Mouse (Mus musculus) ES-E14 (cell line): ENCODE results near the gene Tmem165. TPM values are rescaled to one million over a fixed set of nuclear protein-coding genes. Genes with fewer than 3 reads are reported as not detected.

Experiments used
- DNase-seq: peaks from one replicate; pipeline ENCODE4 v3.0.0-alpha.2; 2013; ENCODE audit warnings: low read depth, low spot score
- H3K27ac ChIP-seq: 2 replicates; pipeline ENCODE4 v1.5.1; 2012; ENCODE audit warnings: low read depth, mild to moderate bottlenecking, low read length, moderate library complexity, mixed read lengths; ENCODE audit not compliant: poor library complexity, insufficient read depth, severe bottlenecking
- H3K36me3 ChIP-seq: 2 replicates; pipeline ENCODE4 v1.6.1; 2012; ENCODE audit warnings: mild to moderate bottlenecking, low read length, moderate library complexity, mixed read lengths; ENCODE audit not compliant: control insufficient read depth, poor library complexity, insufficient read depth, severe bottlenecking
- H3K4me1 ChIP-seq, 2 experiments: fragments of 150-350 bp in 1 of 2; sonication (generic) in 1 of 2; 2 replicates each; pipeline ENCODE4 v1.6.1; 2012; ENCODE audit warnings: low read length in 2 of 2, mild to moderate bottlenecking in 1 of 2, mixed read lengths in 1 of 2; ENCODE audit not compliant: control insufficient read depth in 2 of 2, insufficient read depth in 2 of 2, poor library complexity in 1 of 2
- H3K4me3 ChIP-seq, 2 experiments: fragments of 150-350 bp in 1 of 2; sonication (generic) in 1 of 2; 2 replicates each; pipeline ENCODE4 v1.5.1; 2012; ENCODE audit warnings: low read length in 2 of 2, low read depth in 1 of 2, mild to moderate bottlenecking in 1 of 2, mixed read lengths in 1 of 2; ENCODE audit not compliant: insufficient read depth in 1 of 2, poor library complexity in 1 of 2, severe bottlenecking in 1 of 2
- H3K9ac ChIP-seq: 2 replicates; pipeline ENCODE4 v1.6.1; 2012; ENCODE audit warnings: low read depth, mild to moderate bottlenecking, low read length, mixed read lengths; ENCODE audit not compliant: poor library complexity, insufficient read depth, severe bottlenecking
- H3K9me3 ChIP-seq: fragments of 150-350 bp; sonication (generic); 2 replicates; pipeline ENCODE4 v1.6.1; 2012; ENCODE audit warnings: low read depth, mild to moderate bottlenecking, low read length; ENCODE audit not compliant: control insufficient read depth, insufficient read depth
- CHD2 ChIP-seq: IDR thresholded peaks from 2 replicates; pipeline ENCODE4 v1.6.1; 2014; ENCODE audit warnings: mild to moderate bottlenecking, low read depth, low read length, inconsistent platforms
- HCFC1 ChIP-seq: IDR thresholded peaks from 2 replicates; pipeline ENCODE4 v1.6.1; 2012; ENCODE audit warnings: low read length, inconsistent platforms, borderline replicate concordance; ENCODE audit not compliant: insufficient read depth
- MAFK ChIP-seq: IDR thresholded peaks from 2 replicates; pipeline ENCODE4 v1.6.1; 2014; ENCODE audit warnings: mild to moderate bottlenecking, low read depth, low read length, inconsistent platforms; ENCODE audit not compliant: insufficient read depth
- ZC3H11A ChIP-seq: IDR thresholded peaks from 2 replicates; pipeline ENCODE4 v1.6.1; 2012; ENCODE audit warnings: low read depth, mild to moderate bottlenecking, inconsistent platforms, low read length, borderline replicate concordance
- ZNF384 ChIP-seq: IDR thresholded peaks from 2 replicates; pipeline ENCODE4 v1.6.1; 2012; ENCODE audit warnings: low read depth, low read length, inconsistent platforms
- in situ Hi-C, 2 experiments: fragments of 600-800 bp; cut with MboI; formaldehyde crosslinking; loops; one replicate each; pipeline ENCODE4 v1.15.1; 2025; ENCODE audit warnings: low sequenced_read_pairs in 2 of 2, inconsistent platforms in 1 of 2; ENCODE audit not compliant: unreplicated experiment in 2 of 2
- total RNA-seq: library from RNA; depleted of rRNA; stranded (reverse); fragments of 300-350 nt; gene quantifications from 2 replicates; pipeline ENCODE4 v1.2.3, GENCODE M21; 2012

The Tmem165 gene
- total RNA-seq, 1 experiment: 104 TPM

DNA sequence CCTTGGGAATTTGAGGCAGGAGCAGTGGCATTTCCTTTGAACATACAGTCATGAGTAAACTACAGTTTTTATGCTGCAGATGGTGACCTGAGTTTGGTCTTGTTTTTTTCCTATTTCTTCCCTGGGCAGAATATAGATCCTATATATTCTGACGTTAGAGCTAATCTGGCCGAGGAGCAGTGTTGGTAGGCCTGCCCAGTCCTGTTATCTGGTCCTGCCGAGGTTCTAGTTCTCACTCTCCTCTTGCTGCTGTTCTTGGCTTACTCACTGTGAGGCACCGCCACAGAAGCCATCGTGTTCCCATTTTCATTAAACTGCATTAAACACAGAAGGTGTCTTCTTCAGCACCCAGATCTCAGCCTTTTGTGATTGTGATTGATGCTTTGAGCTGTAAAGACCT, 4.2 kb downstream of the Tmem165 start:
- in situ Hi-C loops: no loop called here
- Histone ChIP-seq H3K9me3 (no peaks in the 10 kb centered on the region), H3K36me3 (peaks cover 3% of the 10 kb centered on the region; the same call in 1 of the 2 replicates), H3K4me3 (no peak overlapping the region), H3K27ac (no peak overlapping the region), H3K4me1 (peaks cover 2 to 4% of the 10 kb centered on the region in 2 experiments; a peak in 2 of 4 replicates), H3K9ac (no peak overlapping the region)
- TF ChIP-seq HCFC1: no peak
- no peak for TF ChIP-seq MAFK
- no peak for TF ChIP-seq ZC3H11A
- TF ChIP-seq ZNF384: no peak
- TF ChIP-seq CHD2: no peak
- no peak for DNase-seq

DNA sequence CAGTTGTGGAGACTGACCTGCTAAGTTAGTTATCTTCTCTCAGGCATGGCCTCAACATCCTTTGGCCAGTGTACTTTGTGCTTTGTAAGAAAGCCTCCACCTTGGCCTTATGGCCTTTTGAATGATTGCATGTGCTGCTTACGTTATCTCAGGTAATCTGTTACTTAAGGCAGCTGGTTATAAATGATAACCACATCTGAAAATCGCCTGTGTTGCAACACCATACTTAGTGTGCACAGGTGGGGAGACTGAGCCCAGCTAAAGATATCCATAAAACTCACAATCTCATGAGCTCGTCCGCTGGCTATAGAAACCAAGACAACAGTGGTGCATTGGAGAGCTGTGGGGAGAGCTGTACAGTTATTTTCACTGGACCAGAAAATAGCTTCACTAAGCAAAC, 6.9 kb downstream of the Tmem165 start:
- H3K9ac ChIP-seq: no peak overlapping the region
- in situ Hi-C loops: no loop called here
- no peak for DNase-seq
- H3K4me1 ChIP-seq: peaks cover 0 to 6% of the 10 kb centered on the region in 2 experiments; a peak in 2 of 4 replicates
- no peaks in the 10 kb centered on the region for H3K9me3 ChIP-seq
- H3K36me3 ChIP-seq: peaks cover 6% of the 10 kb centered on the region
- no peak overlapping the region for H3K4me3 ChIP-seq
- no peak overlapping the region for H3K27ac ChIP-seq
- no peak for TF ChIP-seq MAFK
- TF ChIP-seq CHD2: no peak

DNA sequence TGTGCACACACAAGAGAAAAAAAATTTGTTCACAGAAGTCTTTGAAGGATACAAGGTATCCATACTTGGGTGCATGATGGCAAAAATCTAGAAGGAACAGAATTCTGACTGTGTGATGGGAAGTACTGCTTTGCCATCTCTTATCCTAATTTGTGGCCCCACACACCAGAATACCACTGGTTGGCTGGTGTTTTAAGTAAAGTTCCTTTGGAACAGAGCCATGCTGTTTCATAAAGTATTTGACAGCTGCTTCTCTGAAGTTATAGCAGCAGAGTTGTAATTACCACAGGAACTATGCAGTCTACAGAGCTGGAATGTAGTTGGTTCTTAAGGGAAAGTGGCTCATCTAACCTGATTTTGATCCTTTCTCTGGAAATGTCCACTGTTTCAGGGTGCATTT, 9.4 kb downstream of the Tmem165 start:
- no peak for DNase-seq
- no peaks in the 10 kb centered on the region for H3K9me3 ChIP-seq
- in situ Hi-C loops: no loop called here
- no peak for TF ChIP-seq CHD2
- no peak for TF ChIP-seq HCFC1
- no peak for TF ChIP-seq MAFK
- TF ChIP-seq ZC3H11A: no peak
- no peak for TF ChIP-seq ZNF384
- no peak overlapping the region for H3K9ac ChIP-seq
- H3K27ac ChIP-seq: no peak overlapping the region
- peaks cover 8% of the 10 kb centered on the region for H3K36me3 ChIP-seq
- no peak overlapping the region for H3K4me3 ChIP-seq
- peaks cover 0 to 4% of the 10 kb centered on the region in 2 experiments; a peak in 1 of 4 replicates for H3K4me1 ChIP-seq

DNA sequence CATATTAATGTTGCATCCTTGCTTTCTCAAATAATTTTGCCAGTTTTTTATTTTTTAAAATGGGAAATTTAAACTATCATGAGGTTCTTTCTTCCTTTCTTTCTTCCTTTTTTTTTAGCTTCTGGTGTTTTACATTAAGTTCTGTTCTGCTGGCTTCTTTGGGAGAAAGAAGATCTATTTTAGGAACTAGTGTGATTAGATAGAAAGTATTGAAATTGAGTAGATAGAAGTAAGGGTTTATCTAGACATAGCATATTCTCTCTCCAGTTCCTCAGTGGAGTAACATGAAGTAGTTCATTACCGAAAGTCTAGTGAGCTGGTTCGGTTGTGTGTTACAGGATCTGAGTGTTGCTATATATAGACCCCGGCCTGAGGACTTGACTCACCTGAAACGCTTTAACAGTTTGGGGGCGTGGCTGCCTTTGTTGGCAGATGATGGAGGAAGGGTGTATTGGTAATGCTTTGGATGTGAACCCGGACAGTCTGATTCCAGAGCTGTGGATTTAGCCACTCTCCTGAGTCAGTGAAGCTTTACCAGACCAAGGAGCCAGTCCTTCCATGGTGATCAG, 10.8 kb downstream of the Tmem165 start:
- no peak for TF ChIP-seq CHD2
- TF ChIP-seq HCFC1: no peak
- no peak for TF ChIP-seq ZNF384
- no peak for TF ChIP-seq ZC3H11A
- no peak for TF ChIP-seq MAFK
- in situ Hi-C loops: no loop called here
- no peak overlapping the region for H3K9ac ChIP-seq
- H3K4me1 ChIP-seq: peaks cover 0 to 4% of the 10 kb centered on the region in 2 experiments; a peak in 1 of 4 replicates
- no peak for DNase-seq
- no peak overlapping the region for H3K27ac ChIP-seq
- no peaks in the 10 kb centered on the region for H3K9me3 ChIP-seq
- H3K4me3 ChIP-seq: no peak overlapping the region
- H3K36me3 ChIP-seq: peaks cover 11% of the 10 kb centered on the region

DNA sequence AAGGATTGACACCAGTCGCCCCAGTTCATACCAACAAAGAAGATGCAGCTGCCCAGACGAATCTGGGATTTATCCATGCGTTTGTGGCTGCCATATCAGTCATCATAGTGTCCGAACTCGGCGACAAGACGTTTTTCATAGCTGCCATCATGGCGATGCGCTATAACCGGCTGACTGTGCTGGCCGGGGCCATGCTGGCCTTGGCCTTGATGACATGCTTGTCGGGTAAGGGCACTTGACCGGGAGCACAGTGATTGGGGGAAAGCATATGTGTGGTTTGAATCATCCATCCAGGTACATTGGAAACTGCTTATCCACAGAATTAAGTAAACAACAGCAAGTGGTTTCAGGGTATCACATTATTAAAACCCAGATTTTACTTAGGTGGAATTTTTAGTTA, 15.7 kb downstream of the Tmem165 start:
- H3K4me3 ChIP-seq: no peak overlapping the region
- in situ Hi-C loops: no loop called here
- TF ChIP-seq ZC3H11A: no peak
- TF ChIP-seq MAFK: no peak
- TF ChIP-seq ZNF384: no peak
- TF ChIP-seq CHD2: no peak
- no peak for TF ChIP-seq HCFC1
- H3K27ac ChIP-seq: no peak overlapping the region
- no peaks in the 10 kb centered on the region for H3K9me3 ChIP-seq
- no peak overlapping the region for H3K9ac ChIP-seq
- peaks cover 21% of the 10 kb centered on the region for H3K36me3 ChIP-seq
- peaks cover 0 to 3% of the 10 kb centered on the region in 2 experiments; a peak in 1 of 4 replicates for H3K4me1 ChIP-seq
- no peak for DNase-seq
